11 mouse cellular contexts compared by ENCODE assay signal in the genomic region with DNA sequence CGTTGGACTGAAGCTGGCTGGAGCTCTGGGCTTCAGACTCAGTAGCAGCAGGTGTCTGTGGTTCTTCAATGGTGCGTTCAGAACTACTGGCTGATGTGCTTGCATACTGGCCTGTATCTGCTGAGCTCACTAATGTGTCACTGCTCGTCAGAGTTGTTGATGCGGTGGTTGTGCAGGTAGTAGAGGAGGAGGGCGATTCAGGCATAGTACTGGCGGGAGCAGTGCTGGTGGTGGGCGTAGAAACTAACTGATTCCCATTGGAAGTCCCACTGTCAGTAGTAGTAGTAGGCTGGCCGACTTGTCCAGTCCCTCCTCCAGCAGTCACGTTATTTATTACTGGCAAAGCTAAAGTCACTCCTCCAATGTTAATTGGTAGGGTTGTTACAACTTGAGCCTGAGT. TPM values are rescaled to one million over a fixed set of nuclear protein-coding genes. Genes with fewer than 3 reads are reported as not detected.
A peak's percentile ranks its signal among the peaks of the same experiment; 100 is the strongest.
DNase-seq lines count a peak whose midpoint lies in the region; ATAC-seq lines count a peak whose summit lies in the region.
"Had no signal": no experiment of that assay in that cellular context is flagged by ENCODE, and none has a peak within 500 bp of the region (broad histone marks: within the 10 kb centered on the region; RNA-seq: fewer than 3 reads in every experiment).

No protein-coding gene starts in this region.

- no peak for ATAC-seq in intestine, embryonic 14.5 days (replicated peaks; ENCODE audit: low FRiP score, low TSS enrichment, low read depth)
- no peak for ATAC-seq in intestine, embryonic 15.5 days
- ATAC-seq in forebrain, embryonic 14.5 days = no peak
- ATAC-seq in midbrain, embryonic 12.5 days (ENCODE audit: low FRiP score, low read depth) = no peak

- no peak overlapping the region for H3K9ac ChIP-seq in intestine, embryonic 14.5 days (ENCODE audit: low read length)
- no peak overlapping the region for H3K9ac ChIP-seq in intestine, embryonic 15.5 days
- H3K9ac ChIP-seq in forebrain, embryonic 14.5 days (ENCODE audit: low read length) = no peak overlapping the region
- no peak overlapping the region for H3K9ac ChIP-seq in midbrain, embryonic 12.5 days (replicated peaks)
- H3K9ac ChIP-seq: heart, embryonic 15.5 days had no signal

- H3K4me1 ChIP-seq in intestine, embryonic 14.5 days (replicated peaks; ENCODE audit: control insufficient read depth, insufficient read depth, low read length) = peaks cover 23% of the 10 kb centered on the region
- H3K4me1 ChIP-seq in intestine, embryonic 15.5 days (replicated peaks) = peaks cover 10% of the 10 kb centered on the region; the same call in 1 of the 2 replicates
- peaks cover 26% of the 10 kb centered on the region for H3K4me1 ChIP-seq in forebrain, embryonic 14.5 days (ENCODE audit: control insufficient read depth, insufficient read depth, low read length)
- H3K4me1 ChIP-seq in midbrain, embryonic 12.5 days = peaks cover 26% of the 10 kb centered on the region
- peaks cover 22% of the 10 kb centered on the region; the same call in 1 of the 2 replicates for H3K4me1 ChIP-seq in heart, embryonic 10.5 days

- DNase-seq in intestine, embryonic 14.5 days (ENCODE audit: low spot score) = no peak
- DNase-seq in brain, adult 2 months (ENCODE audit: low read depth, low spot score) = peak; percentile 23
- no peak for DNase-seq in forebrain, embryonic 14.5 days (ENCODE audit: low spot score)
- no peak for DNase-seq in urinary bladder, postnatal 4 days (ENCODE audit: low spot score in 2 of 2)
- no peak for DNase-seq in heart, embryonic 10.5 days (ENCODE audit: low spot score)
- DNase-seq: adrenal gland, adult 2 months; kidney, postnatal 14 days; right cerebral cortex, postnatal 4 days had no signal

- no peaks in the 10 kb centered on the region for H3K27me3 ChIP-seq in intestine, embryonic 14.5 days (replicated peaks; ENCODE audit: control insufficient read depth, insufficient read depth, low read length)
- H3K27me3 ChIP-seq in intestine, embryonic 15.5 days (replicated peaks) = no peaks in the 10 kb centered on the region
- H3K27me3 ChIP-seq in forebrain, embryonic 14.5 days (replicated peaks; ENCODE audit: control insufficient read depth, insufficient read depth, low read length) = no peaks in the 10 kb centered on the region
- no peaks in the 10 kb centered on the region for H3K27me3 ChIP-seq in midbrain, embryonic 12.5 days
- no peaks in the 10 kb centered on the region for H3K27me3 ChIP-seq in heart, embryonic 10.5 days (ENCODE audit: insufficient read depth, poor library complexity, severe bottlenecking)
- H3K27me3 ChIP-seq: heart, embryonic 15.5 days had no signal

- 0 out of 2 replicates have a peak overlapping the region, but pooled peaks have one; percentile 3 for H3K4me2 ChIP-seq in intestine, embryonic 14.5 days (ENCODE audit: low read length)
- no peak overlapping the region for H3K4me2 ChIP-seq in intestine, embryonic 15.5 days (replicated peaks)
- H3K4me2 ChIP-seq in forebrain, embryonic 14.5 days (ENCODE audit: low read length) = peak overlapping the region; percentile 48
- peak overlapping the region; percentile 44 for H3K4me2 ChIP-seq in midbrain, embryonic 12.5 days (replicated peaks)

- H3K4me3 ChIP-seq in intestine, embryonic 14.5 days (ENCODE audit: low read depth, low read length) = no peak overlapping the region
- no peak overlapping the region for H3K4me3 ChIP-seq in intestine, embryonic 15.5 days (replicated peaks)
- H3K4me3 ChIP-seq in forebrain, embryonic 14.5 days (ENCODE audit: low read depth, low read length) = no peak overlapping the region
- H3K4me3 ChIP-seq in midbrain, embryonic 12.5 days = no peak overlapping the region
- no peak overlapping the region for H3K4me3 ChIP-seq in heart, embryonic 10.5 days

- 83% methylated on average over 9 of the region's 9 CpGs for WGBS in intestine, embryonic 14.5 days
- 82% methylated on average over 9 of the region's 9 CpGs for WGBS in intestine, embryonic 15.5 days
- WGBS in forebrain, embryonic 14.5 days = 81% methylated on average over 9 of the region's 9 CpGs
- 80% methylated on average over 9 of the region's 9 CpGs for WGBS in midbrain, embryonic 12.5 days
- 84% methylated on average over 9 of the region's 9 CpGs for WGBS in heart, embryonic 10.5 days

- no peaks in the 10 kb centered on the region for H3K9me3 ChIP-seq in intestine, embryonic 14.5 days (ENCODE audit: control insufficient read depth, low read length)
- H3K9me3 ChIP-seq in intestine, embryonic 15.5 days = no peaks in the 10 kb centered on the region
- H3K9me3 ChIP-seq in forebrain, embryonic 14.5 days (replicated peaks; ENCODE audit: control insufficient read depth, low read length) = no peaks in the 10 kb centered on the region
- H3K9me3 ChIP-seq in midbrain, embryonic 12.5 days = no peaks in the 10 kb centered on the region
- H3K9me3 ChIP-seq in heart, embryonic 10.5 days = no peaks in the 10 kb centered on the region
- H3K9me3 ChIP-seq: heart, embryonic 15.5 days had no signal

- peaks cover 4% of the 10 kb centered on the region; the same call in 1 of the 2 replicates for H3K36me3 ChIP-seq in intestine, embryonic 14.5 days (ENCODE audit: control insufficient read depth, insufficient read depth, low read length)
- H3K36me3 ChIP-seq in intestine, embryonic 15.5 days = no peaks in the 10 kb centered on the region
- 0 out of 2 replicates have a peak, but pooled peaks cover 6% of the 10 kb centered on the region for H3K36me3 ChIP-seq in forebrain, embryonic 14.5 days (ENCODE audit: control insufficient read depth, insufficient read depth, low read length)
- peaks cover 12% of the 10 kb centered on the region; the same call in 1 of the 2 replicates for H3K36me3 ChIP-seq in midbrain, embryonic 12.5 days
- H3K36me3 ChIP-seq in heart, embryonic 10.5 days = peaks cover 8% of the 10 kb centered on the region; the same call in 1 of the 2 replicates
- H3K36me3 ChIP-seq: heart, embryonic 15.5 days had no signal

- no peak overlapping the region for H3K27ac ChIP-seq in intestine, embryonic 14.5 days (ENCODE audit: low read depth)
- H3K27ac ChIP-seq in intestine, embryonic 15.5 days = no peak overlapping the region
- no peak overlapping the region for H3K27ac ChIP-seq in forebrain, embryonic 14.5 days (ENCODE audit: low read depth, low read length)
- H3K27ac ChIP-seq in midbrain, embryonic 12.5 days (replicated peaks) = no peak overlapping the region
- H3K27ac ChIP-seq in heart, embryonic 10.5 days = no peak overlapping the region
- H3K27ac ChIP-seq: heart, embryonic 15.5 days had no signal

RNA-seq across cellular contexts. Expression of a gene that starts 2.1 kb away (rescaled TPM):
- 7.8 and 9.8 TPM in 2 replicates for polyA plus RNA-seq in intestine, embryonic 14.5 days (2014; fragmentation: Nextera tagmentation; extraction: Ambion mirVana)
- polyA plus RNA-seq in intestine, embryonic 15.5 days (2015; fragmentation: Nextera tagmentation; extraction: Ambion mirVana) = 5.6 and 5.9 TPM in 2 replicates
- polyA plus RNA-seq in forebrain, embryonic 14.5 days (2014; fragmentation: Nextera tagmentation; extraction: Ambion mirVana) = 27.6 and 28.9 TPM in 2 replicates
- 21.4 and 23.9 TPM in 2 replicates for polyA plus RNA-seq in midbrain, embryonic 12.5 days (2016; fragmentation: Nextera tagmentation; extraction: Ambion mirVana)
- polyA plus RNA-seq in heart, embryonic 10.5 days (2016; fragmentation: Nextera tagmentation; extraction: Ambion mirVana) = 7.3 and 7.8 TPM in 2 replicates
